Mouse (Mus musculus) C2C12 (cell line): ENCODE results near the gene Mob2.

Experiments
- CTCF ChIP-seq: IDR thresholded peaks from one replicate; pipeline ENCODE4 v1.5.1; 2011; ENCODE audit not compliant: control insufficient read depth, insufficient read depth, insufficient read length
- MYOG ChIP-seq: IDR thresholded peaks from one replicate; pipeline ENCODE4 v1.6.1; 2011; ENCODE audit not compliant: control insufficient read depth, insufficient read length; ENCODE audit errors: extremely low read depth
- USF1 ChIP-seq: IDR thresholded peaks from one replicate; pipeline ENCODE4 v1.6.1; 2011; ENCODE audit warnings: low read depth, mild to moderate bottlenecking, control low read depth, moderate library complexity

DNA sequence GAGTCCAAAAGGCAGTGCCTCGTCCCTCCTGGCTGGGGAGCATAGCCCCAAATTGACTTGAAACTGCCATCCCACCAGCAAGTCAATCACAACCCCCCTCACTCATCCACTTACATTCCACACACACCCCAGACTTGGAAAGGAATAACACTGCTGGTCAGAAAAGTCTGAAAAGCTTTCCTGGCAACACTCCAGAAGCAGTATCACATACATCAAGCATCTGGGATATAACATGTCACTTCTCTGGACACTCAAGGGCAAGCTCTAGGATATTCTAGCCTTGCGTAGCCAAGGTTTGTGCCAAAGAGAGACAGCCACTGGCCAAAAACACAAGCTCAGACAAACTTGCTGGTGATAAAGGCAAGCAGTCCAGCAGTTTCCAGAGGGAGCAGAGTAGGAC, 35.7 kb downstream of the Mob2 start:
- no peak for TF ChIP-seq USF1
- no peak for TF ChIP-seq CTCF
- no peak for TF ChIP-seq MYOG
